Mouse (Mus musculus): ENCODE measurements around the gene Them7. TPM values are rescaled to one million over a fixed set of nuclear protein-coding genes. Genes with fewer than 3 reads are reported as not detected.
A peak's percentile ranks its signal among the peaks of the same experiment; 100 is the strongest.

Them7 gene
- polyA plus RNA-seq, 1 experiment from 2014 or later, result 0.21 TPM

DNA sequence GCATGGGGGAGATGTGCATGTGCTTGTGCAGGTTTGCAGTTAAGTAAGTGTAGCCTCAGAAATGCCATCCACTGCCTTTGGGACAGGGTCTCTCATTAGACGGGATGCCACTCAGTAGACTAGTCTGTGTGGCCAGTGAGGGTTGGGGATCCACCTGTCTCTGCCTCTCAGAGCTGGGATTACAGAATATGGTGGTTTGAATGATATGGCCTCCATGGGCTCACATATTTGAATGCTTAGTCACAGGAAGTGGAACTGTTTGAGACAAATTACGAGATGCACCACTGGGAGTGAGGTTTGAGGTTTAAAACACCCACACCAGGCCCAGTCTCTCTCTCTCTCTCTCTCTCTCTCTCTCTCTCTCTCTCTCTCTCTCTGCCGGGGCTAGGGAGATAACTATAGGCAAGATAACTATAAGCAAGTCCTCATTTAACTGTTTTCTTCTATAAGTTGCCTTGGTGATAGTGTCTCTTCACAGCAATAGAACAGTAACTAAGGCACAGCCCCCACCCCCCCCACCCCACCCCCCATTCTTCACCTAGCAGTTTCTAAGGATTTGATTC, 156.7 kb downstream of the Them7 start:
- Histone ChIP-seq H3K4me3 (no peak overlapping the region), H3K4me1 (peaks cover 2% of the 10 kb centered on the region; the same call in 1 of the 2 replicates), H3K27ac (no peak overlapping the region), H3K9me3 (no peaks in the 10 kb centered on the region), H3K36me3 (peaks cover 18% of the 10 kb centered on the region), H3K9ac (no peak overlapping the region), H3K27me3 (no peaks in the 10 kb centered on the region), H3K4me2 (no peak overlapping the region)
- WGBS, result 83% methylated on average over 3 of the region's 3 CpGs
- ATAC-seq (ENCODE audit: insufficient number of reproducible peaks, insufficient read depth, low FRiP score, low TSS enrichment, low read depth), result no peak

DNA sequence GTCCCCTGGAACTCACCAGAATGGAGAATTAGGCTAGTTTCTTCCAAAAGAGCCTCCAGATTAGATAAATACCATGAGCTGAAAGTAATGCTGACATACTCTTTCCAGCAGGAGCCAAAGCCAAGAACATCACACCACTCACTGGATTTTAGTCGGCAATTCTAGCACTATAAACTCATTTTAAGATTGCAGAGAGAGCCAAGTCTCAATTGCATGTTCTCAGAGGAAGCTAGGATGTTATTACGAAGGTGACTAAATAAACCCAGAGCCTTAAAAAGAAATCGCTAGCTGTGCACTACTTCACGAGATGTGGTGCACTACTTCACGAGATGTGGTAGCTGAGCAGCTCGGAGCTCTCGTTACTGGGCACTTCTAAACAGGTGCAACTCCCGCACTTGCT, 158.9 kb downstream of the Them7 start:
- H3K27ac ChIP-seq, result no peak overlapping the region
- 88% methylated on average over 8 of the region's 8 CpGs for WGBS

DNA sequence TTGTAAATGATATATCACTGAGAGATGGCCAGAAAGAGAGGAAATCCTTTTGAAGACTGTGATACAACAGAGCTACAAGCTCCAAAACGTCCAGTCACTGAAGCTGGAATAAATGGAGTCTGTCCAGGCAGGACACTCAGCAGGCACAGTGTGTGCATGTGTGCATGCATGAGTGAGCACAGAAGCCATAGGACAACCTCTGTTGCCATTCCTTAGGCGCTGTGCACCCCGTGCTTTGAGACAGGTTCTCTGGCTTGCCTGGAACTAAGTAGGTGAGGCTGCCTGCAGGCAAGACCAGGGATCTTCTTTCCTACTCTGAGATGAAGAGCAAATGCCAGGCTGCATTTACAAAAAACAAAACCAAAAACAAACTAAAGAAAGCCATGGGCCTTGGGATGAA, 160.9 kb downstream of the Them7 start:
- Histone ChIP-seq H3K4me2 (no peak overlapping the region), H3K9ac (no peak overlapping the region), H3K4me1 (no peaks in the 10 kb centered on the region), H3K27ac (no peak overlapping the region), H3K9me3 (no peaks in the 10 kb centered on the region), H3K36me3 (peaks cover 56% of the 10 kb centered on the region), H3K27me3 (no peaks in the 10 kb centered on the region), H3K4me3 (no peak overlapping the region)
- 79% methylated on average over 3 of the region's 3 CpGs for WGBS
- ATAC-seq (ENCODE audit: insufficient number of reproducible peaks, insufficient read depth, low FRiP score, low TSS enrichment, low read depth), result no peak

More for the DNA sequence above, 158.9 kb downstream of the Them7 start:
- no peaks in the 10 kb centered on the region for H3K27me3 ChIP-seq
- no peak overlapping the region for H3K9ac ChIP-seq
- H3K4me3 ChIP-seq, result no peak overlapping the region
- no peaks in the 10 kb centered on the region for H3K4me1 ChIP-seq
- no peak overlapping the region for H3K4me2 ChIP-seq
- no peaks in the 10 kb centered on the region for H3K9me3 ChIP-seq
- ATAC-seq (ENCODE audit: insufficient number of reproducible peaks, insufficient read depth, low FRiP score, low TSS enrichment, low read depth), result no peak
- peaks cover 39% of the 10 kb centered on the region for H3K36me3 ChIP-seq

DNA sequence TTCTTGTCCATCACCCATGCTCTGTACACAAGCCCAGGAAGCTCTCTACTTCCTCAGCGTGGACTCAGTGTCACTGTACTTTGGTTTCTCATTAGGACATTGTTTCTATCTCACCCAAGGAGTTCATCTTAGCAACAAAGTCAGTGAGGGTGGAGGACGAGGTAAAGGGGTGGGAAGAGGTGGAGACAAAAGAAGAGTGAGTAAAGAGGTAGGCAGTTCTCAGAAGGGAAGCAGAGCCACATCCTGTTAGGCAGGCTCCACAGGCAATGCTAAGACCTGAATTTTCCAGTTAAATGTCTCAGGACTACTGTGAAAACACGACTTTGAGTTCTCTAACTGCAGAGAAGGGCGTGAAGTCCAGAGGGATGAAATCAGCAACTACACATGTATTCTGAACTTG, 162.3 kb downstream of the Them7 start:
- H3K4me2 ChIP-seq, result no peak overlapping the region
- 88% methylated on average over 4 of the region's 4 CpGs for WGBS
- peaks cover 70% of the 10 kb centered on the region for H3K36me3 ChIP-seq

DNA sequence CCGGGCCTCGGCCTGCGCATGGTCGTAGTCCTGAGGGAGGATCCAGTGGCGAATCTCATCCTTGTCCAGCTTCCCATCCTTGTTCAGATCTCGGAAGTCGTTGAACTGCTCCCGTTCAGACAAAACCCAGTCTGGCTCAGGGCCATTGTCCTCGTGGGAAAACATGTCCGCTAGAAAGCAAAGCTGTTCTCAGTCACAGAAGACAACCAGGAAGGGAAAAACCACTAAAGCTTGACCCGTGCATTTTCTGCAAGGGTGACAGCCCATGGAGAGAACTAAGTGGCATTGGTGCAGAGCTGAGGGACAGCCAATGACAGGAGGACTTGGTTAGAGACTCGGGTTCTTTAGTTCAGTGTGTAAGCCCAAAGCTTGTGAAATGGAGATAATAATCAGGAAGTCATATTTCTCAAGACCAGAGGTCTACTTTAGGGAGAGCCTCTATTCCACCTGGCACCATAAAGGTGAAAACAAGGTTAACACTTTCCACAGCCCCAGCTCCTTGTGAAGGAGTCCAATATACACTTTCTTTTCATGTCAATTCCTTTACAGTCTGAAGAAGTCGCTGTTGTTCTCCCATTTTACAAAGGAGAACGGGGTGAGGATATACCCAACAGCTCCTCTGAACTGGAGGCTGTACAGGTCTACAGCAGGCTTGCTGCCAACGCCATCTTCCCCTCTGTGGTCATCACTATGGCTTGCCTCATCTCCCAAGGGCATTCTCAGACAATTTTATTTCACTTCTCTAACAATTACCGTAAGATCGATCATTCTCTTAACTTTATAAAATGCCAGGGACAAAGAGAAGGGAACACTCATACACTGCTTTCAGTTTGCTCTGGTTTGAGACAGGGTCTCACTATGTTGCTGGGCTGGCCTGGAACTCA, 165.1 kb downstream of the Them7 start:
- Histone ChIP-seq H3K4me2 (no peak overlapping the region), H3K9me3 (no peaks in the 10 kb centered on the region), H3K9ac (no peak overlapping the region), H3K27ac (no peak overlapping the region), H3K4me1 (no peaks in the 10 kb centered on the region; the same call in 1 of the 2 replicates), H3K36me3 (peaks cover 96% of the 10 kb centered on the region), H3K27me3 (no peaks in the 10 kb centered on the region), H3K4me3 (no peak overlapping the region)
- WGBS, result 89% methylated on average over 17 of the region's 17 CpGs
- no peak for ATAC-seq (ENCODE audit: insufficient number of reproducible peaks, insufficient read depth, low FRiP score, low TSS enrichment, low read depth)

More for the DNA sequence above, 162.3 kb downstream of the Them7 start:
- Histone ChIP-seq H3K9ac (no peak overlapping the region), H3K4me1 (no peaks in the 10 kb centered on the region; the same call in 1 of the 2 replicates), H3K27me3 (no peaks in the 10 kb centered on the region), H3K9me3 (no peaks in the 10 kb centered on the region), H3K27ac (no peak overlapping the region), H3K4me3 (no peak overlapping the region)
- ATAC-seq (ENCODE audit: insufficient number of reproducible peaks, insufficient read depth, low FRiP score, low TSS enrichment, low read depth), result no peak

DNA sequence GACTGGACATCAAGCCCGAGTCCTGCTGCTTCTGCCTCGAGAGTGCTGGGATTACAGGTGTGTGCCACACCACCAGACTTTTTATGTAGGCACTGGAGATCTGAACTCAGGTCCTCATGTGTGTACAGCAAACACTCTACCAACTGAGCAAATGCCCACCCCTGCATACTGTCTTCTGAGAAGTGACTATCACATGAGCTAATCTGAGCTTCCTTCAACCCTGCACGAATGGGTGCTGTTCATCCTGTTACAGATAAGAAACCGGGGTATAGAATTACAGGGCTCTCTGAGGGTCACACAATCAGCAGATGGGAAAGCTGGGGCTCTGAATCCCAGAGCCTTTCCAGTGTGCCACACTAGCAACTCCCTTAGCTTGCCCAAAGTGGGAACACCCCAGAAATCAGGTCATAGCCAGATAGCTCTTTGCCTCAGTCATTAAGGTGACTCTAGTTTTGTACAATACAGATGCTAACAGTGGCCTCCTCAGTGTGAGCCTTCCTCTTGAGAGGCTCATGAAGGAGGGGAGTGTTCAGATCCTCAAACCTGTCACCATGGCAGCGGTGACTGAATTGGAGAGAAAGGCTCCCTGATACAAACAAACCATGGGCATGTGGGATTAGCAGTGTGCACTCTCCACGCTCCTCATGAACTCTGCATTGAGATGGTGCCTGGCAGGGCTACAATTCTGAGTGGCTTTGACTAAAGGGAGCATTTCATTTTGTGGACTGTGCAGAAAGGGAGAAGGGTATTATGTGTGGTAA, 166.7 kb downstream of the Them7 start:
- Histone ChIP-seq H3K27ac (no peak overlapping the region), H3K27me3 (no peaks in the 10 kb centered on the region), H3K4me1 (peaks cover 2% of the 10 kb centered on the region), H3K9me3 (no peaks in the 10 kb centered on the region), H3K4me3 (no peak overlapping the region), H3K9ac (no peak overlapping the region), H3K4me2 (no peak overlapping the region), H3K36me3 (peaks cover 90% of the 10 kb centered on the region)
- ATAC-seq (ENCODE audit: insufficient number of reproducible peaks, insufficient read depth, low FRiP score, low TSS enrichment, low read depth), result no peak
- 85% methylated on average over 6 of the region's 6 CpGs for WGBS

DNA sequence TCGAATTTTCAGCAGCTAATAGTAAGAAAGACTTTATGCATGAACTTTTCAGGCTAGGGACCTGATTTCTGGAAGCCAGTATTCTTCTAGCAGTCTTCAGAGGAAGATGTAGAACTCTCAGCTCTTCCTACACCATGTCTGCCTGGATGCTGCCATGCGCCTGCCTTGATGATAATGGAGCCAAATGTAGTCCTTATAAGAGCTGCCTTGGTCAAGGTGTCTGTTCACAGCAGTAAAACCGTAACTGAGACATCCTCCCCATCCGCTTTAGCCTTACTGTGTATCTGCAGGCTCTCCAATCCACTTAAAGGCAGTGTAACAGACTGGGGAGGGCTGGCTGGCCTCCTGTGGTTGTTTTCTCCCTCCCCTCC, 167.3 kb downstream of the Them7 start:
- H3K9ac ChIP-seq, result no peak overlapping the region
- no peak overlapping the region for H3K27ac ChIP-seq
- no peaks in the 10 kb centered on the region for H3K9me3 ChIP-seq
- peaks cover 90% of the 10 kb centered on the region for H3K36me3 ChIP-seq
- peaks cover 8% of the 10 kb centered on the region for H3K4me1 ChIP-seq
- H3K4me2 ChIP-seq, result no peak overlapping the region
- no peak for ATAC-seq (ENCODE audit: insufficient number of reproducible peaks, insufficient read depth, low FRiP score, low TSS enrichment, low read depth)
- WGBS, result 92% methylated on average over 4 of the region's 4 CpGs
- H3K27me3 ChIP-seq, result no peaks in the 10 kb centered on the region
- no peak overlapping the region for H3K4me3 ChIP-seq

DNA sequence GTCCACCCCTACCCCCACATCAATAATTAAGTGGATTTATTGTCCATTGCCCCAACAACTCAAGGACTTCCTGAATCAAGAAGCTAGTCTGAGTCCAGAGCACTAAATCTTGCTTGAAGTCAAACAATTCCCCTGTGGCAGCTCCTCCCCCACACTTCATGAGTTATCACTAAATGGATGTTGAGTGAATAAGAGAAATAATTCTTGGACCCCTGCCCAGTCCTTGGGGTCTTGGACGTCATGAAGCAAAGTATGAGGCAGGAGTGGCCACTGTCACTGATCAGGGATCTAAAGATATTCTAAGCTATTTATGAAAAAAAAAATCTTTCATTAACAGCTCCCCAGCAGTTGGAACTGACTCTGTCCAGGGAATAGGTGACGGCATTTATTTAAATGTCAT, 168.4 kb downstream of the Them7 start:
- 81% methylated on average over 2 of the region's 2 CpGs for WGBS
- Histone ChIP-seq H3K9ac (no peak overlapping the region), H3K4me2 (no peak overlapping the region), H3K36me3 (peaks cover 80% of the 10 kb centered on the region), H3K4me1 (peaks cover 18% of the 10 kb centered on the region), H3K27me3 (no peaks in the 10 kb centered on the region), H3K4me3 (no peak overlapping the region), H3K27ac (no peak overlapping the region), H3K9me3 (no peaks in the 10 kb centered on the region)
- ATAC-seq (ENCODE audit: insufficient number of reproducible peaks, insufficient read depth, low FRiP score, low TSS enrichment, low read depth), result no peak

DNA sequence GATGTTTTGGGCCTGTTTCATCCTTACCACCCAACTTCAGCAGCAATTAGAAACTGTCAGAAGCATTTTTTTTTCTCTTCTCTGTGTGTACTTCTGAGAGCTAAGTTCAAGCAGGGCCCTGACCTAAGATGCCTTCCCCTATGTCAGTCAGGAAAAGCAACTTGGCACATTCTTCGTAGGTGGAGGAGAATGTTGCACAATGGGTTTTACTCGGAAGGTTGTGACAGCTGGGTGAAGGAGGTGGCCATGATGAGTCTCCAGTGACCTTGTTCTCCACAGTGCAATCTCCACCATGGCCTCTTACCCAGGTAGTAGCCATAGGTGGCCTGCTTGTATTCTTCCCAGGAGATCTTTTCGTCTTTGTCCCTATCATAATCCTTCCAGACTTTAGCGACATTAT, 170.3 kb downstream of the Them7 start:
- H3K9ac ChIP-seq, result no peak overlapping the region
- WGBS, result 91% methylated on average over 4 of the region's 4 CpGs
- H3K27ac ChIP-seq, result no peak overlapping the region
- H3K27me3 ChIP-seq, result no peaks in the 10 kb centered on the region
- peaks cover 61% of the 10 kb centered on the region for H3K36me3 ChIP-seq
- H3K4me1 ChIP-seq, result peaks cover 26% of the 10 kb centered on the region
- H3K4me2 ChIP-seq, result no peak overlapping the region
- no peaks in the 10 kb centered on the region for H3K9me3 ChIP-seq
- H3K4me3 ChIP-seq, result no peak overlapping the region
- ATAC-seq (ENCODE audit: insufficient number of reproducible peaks, insufficient read depth, low FRiP score, low TSS enrichment, low read depth), result no peak

DNA sequence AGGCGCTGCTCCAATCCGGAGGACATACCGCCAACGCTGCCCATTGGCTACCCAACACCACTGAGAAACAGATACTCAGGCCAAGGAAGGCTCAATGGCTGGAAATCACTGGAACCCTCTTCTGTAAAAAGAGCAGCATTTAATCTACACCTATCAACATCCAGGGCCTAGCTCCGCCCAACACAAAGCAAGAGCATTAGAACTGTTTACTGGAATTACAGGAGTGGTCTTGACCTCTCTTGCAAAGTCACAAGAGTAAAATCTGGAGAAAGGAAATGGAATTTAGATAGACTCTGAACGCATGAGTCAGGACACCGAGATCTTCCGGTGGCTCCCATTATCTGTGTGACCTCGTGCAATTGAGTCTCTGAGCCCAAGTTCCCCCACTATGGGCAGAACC, 171.9 kb downstream of the Them7 start:
- no peaks in the 10 kb centered on the region for H3K9me3 ChIP-seq
- no peak overlapping the region for H3K4me2 ChIP-seq
- no peak overlapping the region for H3K4me3 ChIP-seq
- no peaks in the 10 kb centered on the region for H3K27me3 ChIP-seq
- 93% methylated on average over 9 of the region's 9 CpGs for WGBS
- H3K9ac ChIP-seq, result no peak overlapping the region
- peaks cover 34% of the 10 kb centered on the region for H3K4me1 ChIP-seq
- no peak overlapping the region for H3K27ac ChIP-seq
- no peak for ATAC-seq (ENCODE audit: insufficient number of reproducible peaks, insufficient read depth, low FRiP score, low TSS enrichment, low read depth)
- H3K36me3 ChIP-seq, result peaks cover 47% of the 10 kb centered on the region

DNA sequence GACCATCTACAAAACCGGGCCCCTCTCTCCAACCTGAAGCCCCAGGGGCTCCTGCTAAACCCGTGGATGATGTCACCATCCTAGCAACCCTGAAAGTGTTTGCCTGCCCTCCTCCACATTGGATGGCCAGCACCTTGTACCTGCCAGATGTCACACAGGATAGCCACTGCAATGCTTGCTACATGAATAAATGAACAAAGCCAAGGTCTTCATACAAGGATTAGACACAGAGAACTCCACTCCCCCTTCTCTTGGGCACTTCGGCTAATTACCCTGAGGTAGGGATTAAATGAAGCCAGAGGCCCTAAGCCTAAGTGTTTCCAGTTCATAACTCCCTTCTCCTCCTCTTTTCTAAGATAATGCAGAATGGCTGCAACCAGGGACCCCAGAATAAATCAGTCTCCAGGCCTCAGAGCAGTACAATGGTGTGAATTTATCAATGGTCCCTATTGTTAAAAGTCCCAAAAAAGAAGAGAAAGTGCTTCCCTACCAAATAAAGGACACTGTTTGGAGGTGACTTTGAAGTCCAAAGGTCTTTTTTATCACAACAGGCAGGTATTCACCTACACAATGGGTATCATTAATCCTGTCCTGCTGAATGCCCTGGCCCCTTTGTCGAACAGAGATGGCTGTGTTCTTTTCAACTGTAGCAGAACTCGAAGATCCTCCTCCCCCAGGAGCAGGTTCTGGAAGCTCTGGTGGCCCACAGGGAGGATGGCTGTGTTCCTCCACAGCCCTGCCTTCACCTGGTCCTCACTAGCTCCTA, 173.5 kb downstream of the Them7 start:
- 24% methylated on average over 5 of the region's 5 CpGs for WGBS
- Histone ChIP-seq H3K4me2 (peak overlapping the region; percentile 82), H3K9ac (peak overlapping the region; percentile 98), H3K36me3 (peaks cover 31% of the 10 kb centered on the region), H3K4me1 (peaks cover 34% of the 10 kb centered on the region), H3K27ac (peak overlapping the region; percentile 98; the same call in 1 of the 2 replicates), H3K4me3 (peak overlapping the region; percentile 82), H3K9me3 (no peaks in the 10 kb centered on the region), H3K27me3 (no peaks in the 10 kb centered on the region)
- ATAC-seq (ENCODE audit: insufficient number of reproducible peaks, insufficient read depth, low FRiP score, low TSS enrichment, low read depth), result no peak
